Mouse (Mus musculus) adrenal gland, postnatal 36 days (tissue): ENCODE data around the gene Krt1. TPM values are rescaled to one million over a fixed set of nuclear protein-coding genes. Genes with fewer than 3 reads are reported as not detected.

Experiments used
- DNase-seq, 2 experiments: peaks; one replicate each; pipeline ENCODE4 v3.0.0; 2021; ENCODE audit warnings: mixed read lengths in 1 of 2
- microRNA-seq: library from miRNA; unstranded; fragments of <30 nt; microRNA quantifications from one replicate; pipeline ENCODE4 v1.2.0, GENCODE M21; 2021
- total RNA-seq, 2 experiments: library from RNA; stranded (reverse); gene quantifications; 2 replicates each; pipeline ENCODE4 v1.2.3; 2021

The Krt1 gene
- total RNA-seq, 2 experiments from 2014 or later: 0.10 to 0.20 TPM

- no peak for DNase-seq
Observed at GRCm38 (mm10) chr15:101803052-101803822, 47.4 kb downstream of the Krt1 start.

- DNase-seq: no peak
Observed at GRCm38 (mm10) chr15:101802296-101802835, 48.2 kb downstream of the Krt1 start, which contains the start of gene Krt73. Krt73 (minus strand) TSS chr15:101802346.

Small RNA genes lying within 50 kb of the gene (microRNA-seq; reads per million reads assigned to microRNA genes)
- gene Gm44356: not detected

Other genes starting within 250 kb of the Krt1 start
- not detected for gene Gm5414, start 222.6 kb downstream of the Krt1 start, total RNA-seq
- gene Gm5478, start 203.4 kb downstream of the Krt1 start, total RNA-seq: not detected
- not detected for gene Krt6b, start 170.5 kb downstream of the Krt1 start, total RNA-seq
- not detected for gene Krt6a, start 156.5 kb downstream of the Krt1 start, total RNA-seq
- gene Krt5, start 137.9 kb downstream of the Krt1 start, total RNA-seq: not detected
- not detected for gene Krt71, start 107.7 kb downstream of the Krt1 start, total RNA-seq
- gene Krt72, start 64.3 kb downstream of the Krt1 start, total RNA-seq: not detected
- gene Krt73, start 48.4 kb downstream of the Krt1 start, total RNA-seq: not detected
- not detected for gene Krt2, start 32.6 kb downstream of the Krt1 start, total RNA-seq
- gene Krt77, start 18.9 kb upstream of the Krt1 start, total RNA-seq: not detected
- not detected for gene Krt76, start 42.1 kb upstream of the Krt1 start, total RNA-seq
- not detected for gene Krt4, start 73.9 kb upstream of the Krt1 start, total RNA-seq
- 1 to 10 TPM in 1 of 2 experiments, under 1 TPM in 1; 0.99 to 1.5 TPM for gene Krt79, start 89.5 kb upstream of the Krt1 start, total RNA-seq
- not detected for gene Krt78, start 103.5 kb upstream of the Krt1 start, total RNA-seq
- 1 to 10 TPM in 1 of 2 experiments, under 1 TPM in 1; 0.46 to 1.9 TPM for gene Krt8, start 153.7 kb upstream of the Krt1 start, total RNA-seq
- 1 to 10 TPM in 1 of 2 experiments, under 1 TPM in 1; 0.76 to 3.3 TPM for gene Krt18, start 177.4 kb upstream of the Krt1 start, total RNA-seq
- 100 to 1,000 TPM; 225 to 261 TPM for gene Eif4b, start 223.0 kb upstream of the Krt1 start, total RNA-seq
- gene Tns2, start 249.6 kb upstream of the Krt1 start, total RNA-seq: 10 to 100 TPM; 68.4 to 87.6 TPM